Mouse (Mus musculus) brain, embryonic 14.5 days (tissue): ENCODE measurements around the gene Tfpi2.

Experiments used
- CTCF ChIP-seq: fragments of 200-500 bp; IDR thresholded peaks from 2 replicates; pipeline ENCODE4 v1.5.1; 2012; ENCODE audit warnings: inconsistent platforms, mild to moderate bottlenecking, moderate library complexity, borderline replicate concordance; ENCODE audit not compliant: insufficient read depth, insufficient read length; ENCODE audit errors: extremely low read depth
- POLR2A ChIP-seq: fragments of 200-500 bp; IDR thresholded peaks from 2 replicates; pipeline ENCODE4 v1.6.1; 2012; ENCODE audit warnings: mild to moderate bottlenecking, inconsistent platforms, borderline replicate concordance; ENCODE audit not compliant: poor library complexity, insufficient read depth, insufficient read length, severe bottlenecking; ENCODE audit errors: extremely low read depth

- TF ChIP-seq CTCF = no peak
- no peak for TF ChIP-seq POLR2A
These were observed 62.6 kb downstream of the Tfpi2 start for GRCm38 (mm10) chr6:3926140-3926539.
